9 mouse cellular contexts compared by ENCODE assay signal in genomic region chr4:100800730-100801442, GRCm38 (mm10). TPM values are rescaled to one million over a fixed set of nuclear protein-coding genes. Genes with fewer than 3 reads are reported as not detected.
A peak's percentile ranks its signal among the peaks of the same experiment; 100 is the strongest.
DNase-seq lines count a peak whose midpoint lies in the region; ATAC-seq and TF ChIP-seq lines count a peak whose summit lies in the region.
"Had no signal": no experiment of that assay in that cellular context is flagged by ENCODE, and none has a peak within 500 bp of the region (broad histone marks: within the 10 kb centered on the region; RNA-seq: fewer than 3 reads in every experiment).

No protein-coding gene starts in this region.

- H3K36me3 ChIP-seq in forebrain, postnatal 0 days (ENCODE audit: insufficient read depth) = no peaks in the 10 kb centered on the region
- H3K36me3 ChIP-seq: embryonic facial prominence, embryonic 13.5 days had no signal

- TF ChIP-seq CTCF in forebrain, postnatal 0 days (IDR thresholded peaks at IDR 0.05; ENCODE audit: low read depth) = no peak

- no peak overlapping the region for H3K4me3 ChIP-seq in forebrain, postnatal 0 days (ENCODE audit: low read depth, low read length)
- H3K4me3 ChIP-seq: embryonic facial prominence, embryonic 13.5 days had no signal

- H3K27me3 ChIP-seq in forebrain, postnatal 0 days (ENCODE audit: insufficient read depth, low read length) = no peaks in the 10 kb centered on the region
- H3K27me3 ChIP-seq: embryonic facial prominence, embryonic 13.5 days had no signal

- WGBS in forebrain, postnatal 0 days = 58% methylated on average over 14 of the region's 14 CpGs

- intact Hi-C loops in left cerebral cortex, postnatal 25 days (cut with DNase I) = no loop called here

- peaks cover 2% of the 10 kb centered on the region; the same call in 1 of the 2 replicates for H3K4me1 ChIP-seq in forebrain, postnatal 0 days (ENCODE audit: insufficient read depth)

- no peak overlapping the region for H3K4me2 ChIP-seq in forebrain, postnatal 0 days (ENCODE audit: low read depth)
- H3K4me2 ChIP-seq: embryonic facial prominence, embryonic 13.5 days had no signal

- DNase-seq in adrenal gland, adult 8-10 months = peak; percentile 31
- DNase-seq in adrenal gland, postnatal 4 days (ENCODE audit: low spot score in 2 of 2) = no peak
- DNase-seq in kidney, adult 18-20 months = peak; percentile 75
- DNase-seq in kidney, postnatal 4 days = no peak
- DNase-seq in forebrain, postnatal 0 days = peak; percentile 40
- DNase-seq in lung, postnatal 10 days = peak; percentile 78
- no peak for DNase-seq in left cerebral cortex, postnatal 25 days (ENCODE audit: low spot score in 2 of 2)

- H3K9ac ChIP-seq in forebrain, postnatal 0 days = no peak overlapping the region
- H3K9ac ChIP-seq: embryonic facial prominence, embryonic 13.5 days had no signal

- no peaks in the 10 kb centered on the region for H3K9me3 ChIP-seq in forebrain, postnatal 0 days (ENCODE audit: low read length)
- H3K9me3 ChIP-seq: embryonic facial prominence, embryonic 13.5 days had no signal

- ATAC-seq in forebrain, postnatal 0 days = peak; percentile 40
- ATAC-seq in activated CD4-positive, CD25-positive, alpha-beta regulatory T cell, adult 4 months = no peak

- no peak overlapping the region for H3K27ac ChIP-seq in forebrain, postnatal 0 days (ENCODE audit: low read depth, low read length)
- H3K27ac ChIP-seq: embryonic facial prominence, embryonic 13.5 days had no signal

RNA-seq across cellular contexts. Expression of gene Cachd1, which starts 24.4 kb away (rescaled TPM):
- 10 to 100 TPM; 12.4 to 15.3 (median 13.5) TPM for total RNA-seq in adrenal gland, adult 8-10 months (2022)
- total RNA-seq in adrenal gland, postnatal 4 days (2021) = 10 to 100 TPM; 14.6 to 16.7 TPM
- 12.2 and 16.9 TPM in 2 replicates for total RNA-seq in forebrain, postnatal 0 days (2014; rRNA removed)
- polyA plus RNA-seq in forebrain, postnatal 0 days (2015; fragmentation: Nextera tagmentation; extraction: Ambion mirVana) = 7.6 and 12.9 TPM in 2 replicates
- polyA plus RNA-seq in activated CD4-positive, CD25-positive, alpha-beta regulatory T cell, adult 4 months (2017; shearing (Covaris generic)) = not detected
- 10 to 100 TPM; 14.1 to 16.0 TPM for total RNA-seq in left cerebral cortex, postnatal 25 days (2021)

Comparison
In these comparisons a context has a peak if more than half of its experiments do, and no peak if none do; other contexts are left out.
1. DNase-seq: peak in adrenal gland, adult 8-10 months (single experiment), kidney, adult 18-20 months (single experiment), forebrain, postnatal 0 days (single experiment) and lung, postnatal 10 days (single experiment); none in adrenal gland, postnatal 4 days (0 of 2), kidney, postnatal 4 days (0 of 2) and left cerebral cortex, postnatal 25 days (0 of 2).